Mouse (Mus musculus): ENCODE measurements around the gene Bpifb9a. TPM values are rescaled to one million over a fixed set of nuclear protein-coding genes. Genes with fewer than 3 reads are reported as not detected.

Bpifb9a gene
- total RNA-seq (2023), result not detected in 2 replicates

GRCm38 (mm10) chr2:154257554-154257953 lies at the start of gene Bpifb9a:
Gene Bpifb9a, plus strand, starts transcription at chr2:154257854.

GRCm38 (mm10) chr2:154223265-154223916 lies 34.3 kb upstream of the Bpifb9a start, which contains the start of gene Bpifb5:
Gene Bpifb5, plus strand, starts transcription at chr2:154223742.

GRCm38 (mm10) chr2:154306927-154307326 lies 49.3 kb downstream of the Bpifb9a start, which contains the start of gene Bpifb9b:
Gene Bpifb9b, plus strand, starts transcription at chr2:154307227.

Other genes starting within 250 kb of the Bpifb9a start
- not detected in 2 replicates for gene Bpifa2, start 249.6 kb upstream of the Bpifb9a start, total RNA-seq (2023)
- not detected in 2 replicates for gene Bpifa3, start 127.5 kb upstream of the Bpifb9a start, total RNA-seq (2023)
- not detected in 2 replicates for gene Bpifa1, start 115.0 kb upstream of the Bpifb9a start, total RNA-seq (2023)
- gene Bpifa5, start 95.2 kb upstream of the Bpifb9a start, total RNA-seq (2023), result not detected in 2 replicates
- not detected in 2 replicates for gene Bpifb1, start 67.0 kb upstream of the Bpifb9a start, total RNA-seq (2023)
- not detected in 2 replicates for gene Bpifb5, start 34.1 kb upstream of the Bpifb9a start, total RNA-seq (2023)
- not detected in 2 replicates for gene Bpifb9b, start 49.4 kb downstream of the Bpifb9a start, total RNA-seq (2023)
- 6.5 and 7.6 TPM in 2 replicates for gene Cdk5rap1, start 115.2 kb downstream of the Bpifb9a start, total RNA-seq (2023)
- 0.98 and 1.4 TPM in 2 replicates for gene Snta1, start 150.2 kb downstream of the Bpifb9a start, total RNA-seq (2023)
- gene Cbfa2t2, start 178.6 kb downstream of the Bpifb9a start, total RNA-seq (2023), result 18.3 and 30.7 TPM in 2 replicates

Data from neutrophil, adult 65 days (primary cell).